Comparison of ENCODE assay signal across 9 mouse cellular contexts in genomic region chr17:6979380-6979779, GRCm38 (mm10). TPM values are rescaled to one million over a fixed set of nuclear protein-coding genes. Genes with fewer than 3 reads are reported as not detected.
DNase-seq lines count a peak whose midpoint lies in the region; ATAC-seq and TF ChIP-seq lines count a peak whose summit lies in the region.
"Not testable (repeated sequence)": the region's sequence is repeated elsewhere in the genome, so short reads cannot be mapped to it uniquely, and the experiment has no call there.
"Had no signal": no experiment of that assay in that cellular context is flagged by ENCODE, and none has a peak within 500 bp of the region (broad histone marks: within the 10 kb centered on the region; RNA-seq: fewer than 3 reads in every experiment).

No protein-coding gene starts in this region.

- 0 out of 2 replicates have a peak, but pooled peaks have one; percentile 9 for ATAC-seq in forebrain, embryonic 12.5 days (ENCODE audit: low FRiP score)
- not testable (repeated sequence) for ATAC-seq in heart, embryonic 15.5 days (replicated peaks; ENCODE audit: insufficient number of reproducible peaks, insufficient read depth, low FRiP score, low read depth); intestine, postnatal 0 days
- peak; percentile 11; the same call in 1 of the 2 replicates for ATAC-seq in liver, embryonic 11.5 days (replicated peaks; ENCODE audit: low FRiP score)

- peak overlapping the region; percentile 65; the same call in 1 of the 2 replicates for H3K9ac ChIP-seq in forebrain, embryonic 12.5 days
- H3K9ac ChIP-seq in heart, embryonic 15.5 days, result peak overlapping the region; percentile 74
- H3K9ac ChIP-seq in intestine, postnatal 0 days (ENCODE audit: low read depth, low read length), result peak overlapping the region; percentile 40; the same call in 1 of the 2 replicates
- H3K9ac ChIP-seq in liver, embryonic 11.5 days (ENCODE audit: low read depth, low read length), result peak overlapping the region; percentile 66

- not testable (repeated sequence) for H3K27me3 ChIP-seq in forebrain, embryonic 12.5 days; heart, embryonic 15.5 days; intestine, postnatal 0 days (replicated peaks; ENCODE audit: control insufficient read depth, insufficient read depth, low read length); liver, embryonic 11.5 days (replicated peaks; ENCODE audit: control insufficient read depth, insufficient read depth, low read length); midbrain, embryonic 10.5 days (ENCODE audit: low read depth, poor library complexity, severe bottlenecking)

- WGBS in forebrain, embryonic 12.5 days, result 16% methylated on average over 5 of the region's 5 CpGs
- 27% methylated on average over 5 of the region's 5 CpGs for WGBS in heart, embryonic 15.5 days
- 6% methylated on average over 5 of the region's 5 CpGs for WGBS in intestine, postnatal 0 days
- WGBS in liver, embryonic 11.5 days, result 20% methylated on average over 4 of the region's 5 CpGs
- 37% methylated on average over 5 of the region's 5 CpGs for WGBS in midbrain, embryonic 10.5 days
- 18% methylated on average over 5 of the region's 5 CpGs for WGBS in olfactory bulb, adult 2 months

- H3K9me3 ChIP-seq in forebrain, embryonic 12.5 days; heart, embryonic 15.5 days (replicated peaks); intestine, postnatal 0 days (ENCODE audit: control insufficient read depth); liver, embryonic 11.5 days (ENCODE audit: control insufficient read depth, low read length); midbrain, embryonic 10.5 days (replicated peaks): not testable (repeated sequence)

- H3K4me1 ChIP-seq in bone marrow macrophage, adult 2 months (ENCODE audit: control insufficient read depth, insufficient read depth, low read length); forebrain, embryonic 12.5 days; heart, embryonic 15.5 days (replicated peaks); intestine, postnatal 0 days (replicated peaks; ENCODE audit: control insufficient read depth, insufficient read depth, low read length); liver, embryonic 11.5 days (replicated peaks; ENCODE audit: control insufficient read depth, insufficient read depth, low read length); midbrain, embryonic 10.5 days; olfactory bulb, adult 2 months (ENCODE audit: control insufficient read depth, insufficient read depth, low read length): not testable (repeated sequence)

- not testable (repeated sequence) for TF ChIP-seq POLR2A in bone marrow macrophage, adult 2 months (IDR thresholded peaks at IDR 0.05; ENCODE audit: borderline replicate concordance, low read depth, low read length); olfactory bulb, adult 2 months (IDR thresholded peaks at IDR 0.05; ENCODE audit: insufficient read depth, low read depth, low read length)

- H3K36me3 ChIP-seq in forebrain, embryonic 12.5 days (replicated peaks); heart, embryonic 15.5 days; intestine, postnatal 0 days (ENCODE audit: control insufficient read depth, insufficient read depth); liver, embryonic 11.5 days (ENCODE audit: control insufficient read depth, insufficient read depth, low read length); midbrain, embryonic 10.5 days: not testable (repeated sequence)

- not testable (repeated sequence) for TF ChIP-seq CTCF in bone marrow macrophage, adult 2 months (IDR thresholded peaks at IDR 0.05; ENCODE audit: low read depth, low read length); intestine, postnatal 0 days (IDR thresholded peaks at IDR 0.05; ENCODE audit: low read depth); olfactory bulb, adult 2 months (IDR thresholded peaks at IDR 0.05; ENCODE audit: insufficient read depth, low read depth, low read length)

- peak overlapping the region; percentile 56 for H3K4me2 ChIP-seq in forebrain, embryonic 12.5 days
- H3K4me2 ChIP-seq in heart, embryonic 15.5 days, result peak overlapping the region; percentile 62
- H3K4me2 ChIP-seq in intestine, postnatal 0 days (replicated peaks; ENCODE audit: low read depth), result peak overlapping the region; percentile 67
- peak overlapping the region; percentile 58 for H3K4me2 ChIP-seq in liver, embryonic 11.5 days

- not testable (repeated sequence) for H3K27ac ChIP-seq in bone marrow macrophage, adult 2 months (ENCODE audit: insufficient read depth, low read depth, low read length); forebrain, embryonic 12.5 days; intestine, postnatal 0 days (ENCODE audit: low read depth, low read length); liver, embryonic 11.5 days (ENCODE audit: low read depth, low read length); olfactory bulb, adult 2 months (ENCODE audit: insufficient read depth, low read depth, low read length)
- peak overlapping the region; percentile 71; the same call in 1 of the 2 replicates for H3K27ac ChIP-seq in heart, embryonic 15.5 days
- peak overlapping the region; percentile 84; the same call in 1 of the 2 replicates for H3K27ac ChIP-seq in midbrain, embryonic 10.5 days (replicated peaks)

- H3K4me3 ChIP-seq in bone marrow macrophage, adult 2 months (ENCODE audit: insufficient read depth, low read length), result peak overlapping the region; percentile 71
- H3K4me3 ChIP-seq in forebrain, embryonic 12.5 days (replicated peaks), result peak overlapping the region; percentile 51
- H3K4me3 ChIP-seq in heart, embryonic 15.5 days, result peak overlapping the region; percentile 66
- peak overlapping the region; percentile 44 for H3K4me3 ChIP-seq in intestine, postnatal 0 days (ENCODE audit: low read depth, low read length)
- peak overlapping the region; percentile 61 for H3K4me3 ChIP-seq in liver, embryonic 11.5 days (ENCODE audit: low read depth, low read length)
- H3K4me3 ChIP-seq in midbrain, embryonic 10.5 days, result peak overlapping the region; percentile 59
- peak overlapping the region; percentile 26 for H3K4me3 ChIP-seq in olfactory bulb, adult 2 months (ENCODE audit: insufficient read depth, low read depth, low read length)

- DNase-seq in 3134 (ENCODE audit: extremely low read depth, insufficient read length, low spot score), result peak; percentile 19
- DNase-seq in liver, embryonic 11.5 days (ENCODE audit: low spot score), result not testable (repeated sequence)
- DNase-seq in midbrain, embryonic 10.5 days (ENCODE audit: low spot score), result peak; percentile 14

RNA-seq across cellular contexts. Expression of gene Gm49721, which starts 0.7 kb away (rescaled TPM):
- polyA plus RNA-seq in bone marrow macrophage, adult 2 months (2012; ENCODE audit: insufficient read depth, insufficient read length, missing spikeins), result not detected in 2 replicates
- 0.17 and 0.47 TPM in 2 replicates for polyA plus RNA-seq in forebrain, embryonic 12.5 days (2016; fragmentation: Nextera tagmentation; extraction: Ambion mirVana)
- 0.05 TPM in 1 of 2 replicates, not detected in the other for polyA plus RNA-seq in heart, embryonic 15.5 days (2015; fragmentation: Nextera tagmentation; extraction: Ambion mirVana)
- 0.09 and 0.13 TPM in 2 replicates for polyA plus RNA-seq in intestine, postnatal 0 days (2015; fragmentation: Nextera tagmentation; extraction: Ambion mirVana)
- polyA plus RNA-seq in liver, embryonic 11.5 days (2014; fragmentation: Nextera tagmentation; extraction: Ambion mirVana), result 0.12 TPM in 1 of 2 replicates, not detected in the other
- polyA plus RNA-seq in midbrain, embryonic 10.5 days (2016; fragmentation: Nextera tagmentation; extraction: Ambion mirVana), result 0.10 and 0.32 TPM in 2 replicates
- polyA plus RNA-seq in olfactory bulb, adult 2 months (2012; ENCODE audit: insufficient read depth, insufficient read length, low replicate concordance, missing spikeins), result not detected in 2 replicates

RNA-seq across cellular contexts. Expression of gene Rnaset2b, which starts 8.9 kb away (rescaled TPM):
- 414 and 421 TPM in 2 replicates for polyA plus RNA-seq in bone marrow macrophage, adult 2 months (2012; ENCODE audit: insufficient read depth, insufficient read length, missing spikeins)
- polyA plus RNA-seq in forebrain, embryonic 12.5 days (2016; fragmentation: Nextera tagmentation; extraction: Ambion mirVana), result 83.9 and 94.6 TPM in 2 replicates
- polyA plus RNA-seq in heart, embryonic 15.5 days (2015; fragmentation: Nextera tagmentation; extraction: Ambion mirVana), result 238 and 260 TPM in 2 replicates
- 315 and 316 TPM in 2 replicates for polyA plus RNA-seq in intestine, postnatal 0 days (2015; fragmentation: Nextera tagmentation; extraction: Ambion mirVana)
- 138 and 150 TPM in 2 replicates for polyA plus RNA-seq in liver, embryonic 11.5 days (2014; fragmentation: Nextera tagmentation; extraction: Ambion mirVana)
- polyA plus RNA-seq in midbrain, embryonic 10.5 days (2016; fragmentation: Nextera tagmentation; extraction: Ambion mirVana), result 128 TPM in 2 replicates
- not detected in 2 replicates for polyA plus RNA-seq in olfactory bulb, adult 2 months (2012; ENCODE audit: insufficient read depth, insufficient read length, low replicate concordance, missing spikeins)

RNA-seq across cellular contexts. Expression of gene Tagap1, which starts 18.4 kb away (rescaled TPM):
- 12.8 and 18.6 TPM in 2 replicates for polyA plus RNA-seq in bone marrow macrophage, adult 2 months (2012; ENCODE audit: insufficient read depth, insufficient read length, missing spikeins)
- polyA plus RNA-seq in forebrain, embryonic 12.5 days (2016; fragmentation: Nextera tagmentation; extraction: Ambion mirVana), result 52.8 and 53.2 TPM in 2 replicates
- 23.7 and 32.7 TPM in 2 replicates for polyA plus RNA-seq in heart, embryonic 15.5 days (2015; fragmentation: Nextera tagmentation; extraction: Ambion mirVana)
- polyA plus RNA-seq in intestine, postnatal 0 days (2015; fragmentation: Nextera tagmentation; extraction: Ambion mirVana), result 12.4 and 12.6 TPM in 2 replicates
- polyA plus RNA-seq in liver, embryonic 11.5 days (2014; fragmentation: Nextera tagmentation; extraction: Ambion mirVana), result 36.4 TPM in 2 replicates
- polyA plus RNA-seq in midbrain, embryonic 10.5 days (2016; fragmentation: Nextera tagmentation; extraction: Ambion mirVana), result 51.2 and 53.2 TPM in 2 replicates
- polyA plus RNA-seq in olfactory bulb, adult 2 months (2012; ENCODE audit: insufficient read depth, insufficient read length, low replicate concordance, missing spikeins), result not detected in 2 replicates

RNA-seq across cellular contexts. Expression of gene Rsph3b, which starts 30.9 kb away (rescaled TPM):
- polyA plus RNA-seq in bone marrow macrophage, adult 2 months (2012; ENCODE audit: insufficient read depth, insufficient read length, missing spikeins), result 30.2 and 38.5 TPM in 2 replicates
- polyA plus RNA-seq in forebrain, embryonic 12.5 days (2016; fragmentation: Nextera tagmentation; extraction: Ambion mirVana), result 44.1 and 45.5 TPM in 2 replicates
- polyA plus RNA-seq in heart, embryonic 15.5 days (2015; fragmentation: Nextera tagmentation; extraction: Ambion mirVana), result 66.3 and 68.9 TPM in 2 replicates
- 35.6 and 35.7 TPM in 2 replicates for polyA plus RNA-seq in intestine, postnatal 0 days (2015; fragmentation: Nextera tagmentation; extraction: Ambion mirVana)
- polyA plus RNA-seq in liver, embryonic 11.5 days (2014; fragmentation: Nextera tagmentation; extraction: Ambion mirVana), result 28.1 and 29.6 TPM in 2 replicates
- polyA plus RNA-seq in midbrain, embryonic 10.5 days (2016; fragmentation: Nextera tagmentation; extraction: Ambion mirVana), result 41.6 and 42.6 TPM in 2 replicates
- not detected in 2 replicates for polyA plus RNA-seq in olfactory bulb, adult 2 months (2012; ENCODE audit: insufficient read depth, insufficient read length, low replicate concordance, missing spikeins)

RNA-seq across cellular contexts. Expression of gene Gm1604a, which starts 46.0 kb away (rescaled TPM):
- not detected in 2 replicates for polyA plus RNA-seq in bone marrow macrophage, adult 2 months (2012; ENCODE audit: insufficient read depth, insufficient read length, missing spikeins)
- polyA plus RNA-seq in forebrain, embryonic 12.5 days (2016; fragmentation: Nextera tagmentation; extraction: Ambion mirVana), result not detected in 2 replicates
- 0.28 TPM in 1 of 2 replicates, not detected in the other for polyA plus RNA-seq in heart, embryonic 15.5 days (2015; fragmentation: Nextera tagmentation; extraction: Ambion mirVana)
- not detected in 2 replicates for polyA plus RNA-seq in intestine, postnatal 0 days (2015; fragmentation: Nextera tagmentation; extraction: Ambion mirVana)
- not detected in 2 replicates for polyA plus RNA-seq in liver, embryonic 11.5 days (2014; fragmentation: Nextera tagmentation; extraction: Ambion mirVana)
- not detected in 2 replicates for polyA plus RNA-seq in midbrain, embryonic 10.5 days (2016; fragmentation: Nextera tagmentation; extraction: Ambion mirVana)
- polyA plus RNA-seq in olfactory bulb, adult 2 months (2012; ENCODE audit: insufficient read depth, insufficient read length, low replicate concordance, missing spikeins), result not detected in 2 replicates
- polyA plus RNA-seq: activated CD4-positive, CD25-positive, alpha-beta regulatory T cell, adult 4 months had no signal

Comparison
In these comparisons a context has a peak if more than half of its experiments do, and no peak if none do; other contexts are left out.
1. RNA of gene Tagap1, which starts 18.4 kb away (polyA plus RNA-seq): 52.8 to 53.2 TPM in forebrain, embryonic 12.5 days, 51.2 to 53.2 TPM in midbrain, embryonic 10.5 days, 36.4 TPM in liver, embryonic 11.5 days, 23.7 to 32.7 TPM in heart, embryonic 15.5 days, 12.8 to 18.6 TPM in bone marrow macrophage, adult 2 months and 12.4 to 12.6 TPM in intestine, postnatal 0 days; not detected in olfactory bulb, adult 2 months; every median in the first group is over 10 times any median in the second.
2. Peak in every context shown above with its lines, with median percentiles within 50 percentile points of each other: H3K4me3 ChIP-seq, H3K4me2 ChIP-seq and H3K9ac ChIP-seq.